Mouse (Mus musculus) hindbrain, embryonic 15.5 days (tissue): ENCODE measurements around the gene Pfn1. TPM values are rescaled to one million over a fixed set of nuclear protein-coding genes. Genes with fewer than 3 reads are reported as not detected.

Source experiments
- ATAC-seq: fragments of 200-750 bp; cut with Nextera tagmentation; 2 replicates; pipeline ENCODE4 v1.8.0; 2017; ENCODE audit warnings: low read depth, moderate number of reproducible peaks, moderate TSS enrichment; ENCODE audit not compliant: low FRiP score
- H3K27ac ChIP-seq: fragments of 300-500 bp; sonication (generic); replicated peaks from 2 replicates; pipeline ENCODE4 v1.5.1; 2015; ENCODE audit warnings: mild to moderate bottlenecking, inconsistent platforms
- H3K27me3 ChIP-seq: fragments of 300-500 bp; sonication (generic); 2 replicates; pipeline ENCODE4 v1.6.1; 2015; ENCODE audit warnings: control low read depth, inconsistent platforms
- H3K36me3 ChIP-seq: fragments of 300-500 bp; sonication (generic); 2 replicates; pipeline ENCODE4 v1.6.1; 2015; ENCODE audit warnings: control low read depth, inconsistent platforms
- H3K4me1 ChIP-seq: fragments of 300-500 bp; sonication (generic); replicated peaks from 2 replicates; pipeline ENCODE4 v1.6.1; 2015; ENCODE audit warnings: control low read depth, inconsistent platforms
- H3K4me2 ChIP-seq: fragments of 300-500 bp; sonication (generic); 2 replicates; pipeline ENCODE4 v1.6.1; 2015; ENCODE audit warnings: moderate library complexity, mild to moderate bottlenecking, inconsistent platforms
- H3K4me3 ChIP-seq: fragments of 300-500 bp; sonication (generic); 2 replicates; pipeline ENCODE4 v1.5.1; 2015; ENCODE audit warnings: mild to moderate bottlenecking, inconsistent platforms
- H3K9ac ChIP-seq: fragments of 300-500 bp; sonication (generic); 2 replicates; pipeline ENCODE4 v1.6.1; 2015; ENCODE audit warnings: inconsistent platforms
- H3K9me3 ChIP-seq: fragments of 300-500 bp; sonication (generic); 2 replicates; pipeline ENCODE4 v1.6.1; 2016; ENCODE audit warnings: control low read depth, inconsistent platforms
- WGBS: fragments of 180-500 bp; shearing (Covaris S2); methylation state at CpG from one replicate; pipeline ENCODE4 v1.1.7; 2015; 5-methylcytosine and 5-hydroxymethylcytosine counted together
- polyA plus RNA-seq: library from polyadenylated mRNA; unstranded; fragments of >200 nt; fragmentation: Nextera tagmentation; extraction: Ambion mirVana; gene quantifications from 2 replicates; pipeline ENCODE4 v1.2.1, GENCODE M21; 2015

The Pfn1 gene
- polyA plus RNA-seq, 1 experiment from 2014 or later: 792 TPM

GRCm38 (mm10) chr11:70621972-70622814, 32.3 kb downstream of the Pfn1 start:
- 44% methylated on average over 7 of the region's 7 CpGs for WGBS

GRCm38 (mm10) chr11:70619101-70619500, 35.3 kb downstream of the Pfn1 start, which contains the start of gene Chrne:
Gene Chrne (minus strand): TSS chr11:70619216.
- no peak within 1 kb of the TSS for H3K27ac ChIP-seq
- ATAC-seq: no peak
- no peaks in the 10 kb centered on the region for H3K27me3 ChIP-seq
- H3K4me1 ChIP-seq: peaks cover 11% of the 10 kb centered on the region; the same call in 1 of the 2 replicates
- H3K9me3 ChIP-seq: no peaks in the 10 kb centered on the region
- H3K9ac ChIP-seq: no peak within 1 kb of the TSS
- H3K4me3 ChIP-seq: no peak within 1 kb of the TSS
- no peaks in the 10 kb centered on the region for H3K36me3 ChIP-seq
- no peak within 1 kb of the TSS for H3K4me2 ChIP-seq
- WGBS: 68% methylated on average over 1 of the region's 1 CpGs

More at GRCm38 (mm10) chr11:70621972-70622814, 32.3 kb downstream of the Pfn1 start:
- H3K4me3 ChIP-seq: no peak overlapping the region
- H3K4me2 ChIP-seq: no peak overlapping the region
- ATAC-seq: no peak
- H3K9ac ChIP-seq: no peak overlapping the region
- H3K4me1 ChIP-seq: no peaks in the 10 kb centered on the region
- H3K36me3 ChIP-seq: no peaks in the 10 kb centered on the region
- no peak overlapping the region for H3K27ac ChIP-seq
- H3K27me3 ChIP-seq: no peaks in the 10 kb centered on the region
- H3K9me3 ChIP-seq: no peaks in the 10 kb centered on the region

GRCm38 (mm10) chr11:70615516-70616093, 38.8 kb downstream of the Pfn1 start, which contains the start of gene 4930544D05Rik:
Gene 4930544D05Rik (plus strand): TSS chr11:70615848.
- H3K36me3 ChIP-seq: peaks cover 24% of the 10 kb centered on the region
- WGBS: 18% methylated on average over 21 of the region's 21 CpGs
- no peaks in the 10 kb centered on the region for H3K9me3 ChIP-seq
- no peaks in the 10 kb centered on the region for H3K27me3 ChIP-seq
- peaks cover 11% of the 10 kb centered on the region; the same call in 1 of the 2 replicates for H3K4me1 ChIP-seq
- H3K9ac ChIP-seq: peak within 1 kb of the TSS; percentile 7; the same call in 1 of the 2 replicates
- ATAC-seq: no peak
- H3K4me3 ChIP-seq: peak within 1 kb of the TSS; percentile 21
- no peak within 1 kb of the TSS for H3K27ac ChIP-seq
- peak within 1 kb of the TSS; percentile 52 for H3K4me2 ChIP-seq

GRCm38 (mm10) chr11:70615074-70615473, 39.4 kb downstream of the Pfn1 start:
- Histone ChIP-seq H3K27ac (no peak overlapping the region), H3K4me2 (peak overlapping the region; percentile 52), H3K36me3 (peaks cover 28% of the 10 kb centered on the region), H3K9me3 (no peaks in the 10 kb centered on the region), H3K4me3 (peak overlapping the region; percentile 21), H3K27me3 (no peaks in the 10 kb centered on the region), H3K4me1 (peaks cover 11% of the 10 kb centered on the region; the same call in 1 of the 2 replicates), H3K9ac (peak overlapping the region; percentile 7; the same call in 1 of the 2 replicates)
- ATAC-seq: no peak
- WGBS: 3% methylated on average over 17 of the region's 17 CpGs

- no peak for ATAC-seq
- H3K27me3 ChIP-seq: no peaks in the 10 kb centered on the region
- 78% methylated on average over 7 of the region's 7 CpGs for WGBS
- no peak overlapping the region for H3K4me2 ChIP-seq
- H3K27ac ChIP-seq: no peak overlapping the region
- no peak overlapping the region for H3K4me3 ChIP-seq
- H3K4me1 ChIP-seq: peaks cover 11% of the 10 kb centered on the region; the same call in 1 of the 2 replicates
- H3K9ac ChIP-seq: no peak overlapping the region
- peaks cover 51% of the 10 kb centered on the region for H3K36me3 ChIP-seq
- no peaks in the 10 kb centered on the region for H3K9me3 ChIP-seq
These were observed 41.9 kb downstream of the Pfn1 start for GRCm38 (mm10) chr11:70612505-70612904.

GRCm38 (mm10) chr11:70610752-70611151, 43.7 kb downstream of the Pfn1 start:
- peaks cover 66% of the 10 kb centered on the region for H3K36me3 ChIP-seq
- no peak overlapping the region for H3K27ac ChIP-seq
- no peak overlapping the region for H3K4me2 ChIP-seq
- no peaks in the 10 kb centered on the region for H3K9me3 ChIP-seq
- H3K27me3 ChIP-seq: no peaks in the 10 kb centered on the region
- no peak overlapping the region for H3K4me3 ChIP-seq
- peaks cover 11% of the 10 kb centered on the region; the same call in 1 of the 2 replicates for H3K4me1 ChIP-seq
- no peak overlapping the region for H3K9ac ChIP-seq
- 87% methylated on average over 4 of the region's 4 CpGs for WGBS
- no peak for ATAC-seq

- ATAC-seq: no peak
- no peak overlapping the region for H3K27ac ChIP-seq
- no peak overlapping the region for H3K4me2 ChIP-seq
- H3K9ac ChIP-seq: no peak overlapping the region
- no peak overlapping the region for H3K4me3 ChIP-seq
- WGBS: 87% methylated on average over 26 of the region's 26 CpGs
- H3K4me1 ChIP-seq: no peaks in the 10 kb centered on the region
- H3K36me3 ChIP-seq: peaks cover 85% of the 10 kb centered on the region
- H3K27me3 ChIP-seq: no peaks in the 10 kb centered on the region
- H3K9me3 ChIP-seq: no peaks in the 10 kb centered on the region
These were observed 45.9 kb downstream of the Pfn1 start for GRCm38 (mm10) chr11:70608381-70609066.

GRCm38 (mm10) chr11:70607611-70608010, 46.8 kb downstream of the Pfn1 start:
- 94% methylated on average over 9 of the region's 9 CpGs for WGBS
- H3K9me3 ChIP-seq: no peaks in the 10 kb centered on the region
- no peak overlapping the region for H3K9ac ChIP-seq
- no peak for ATAC-seq
- H3K27me3 ChIP-seq: no peaks in the 10 kb centered on the region
- H3K4me3 ChIP-seq: no peak overlapping the region
- no peaks in the 10 kb centered on the region for H3K4me1 ChIP-seq
- peaks cover 76% of the 10 kb centered on the region for H3K36me3 ChIP-seq
- no peak overlapping the region for H3K4me2 ChIP-seq
- H3K27ac ChIP-seq: no peak overlapping the region

- 81% methylated on average over 12 of the region's 12 CpGs for WGBS
- Histone ChIP-seq H3K9ac (no peak overlapping the region), H3K36me3 (peaks cover 75% of the 10 kb centered on the region), H3K9me3 (no peaks in the 10 kb centered on the region), H3K4me2 (no peak overlapping the region), H3K27me3 (no peaks in the 10 kb centered on the region), H3K4me3 (no peak overlapping the region), H3K4me1 (no peaks in the 10 kb centered on the region), H3K27ac (no peak overlapping the region)
- ATAC-seq: no peak
These were observed 47.7 kb downstream of the Pfn1 start for GRCm38 (mm10) chr11:70606717-70607116.

- H3K9ac ChIP-seq: no peak overlapping the region
- H3K27ac ChIP-seq: no peak overlapping the region
- 55% methylated on average over 14 of the region's 14 CpGs for whole genome bisulfite sequencing
- no peaks in the 10 kb centered on the region for H3K27me3 ChIP-seq
- no peak overlapping the region for H3K4me2 ChIP-seq
- peaks cover 67% of the 10 kb centered on the region for H3K36me3 ChIP-seq
- no peak for ATAC-seq
- no peak overlapping the region for H3K4me3 ChIP-seq
- no peaks in the 10 kb centered on the region for H3K4me1 ChIP-seq
- H3K9me3 ChIP-seq: no peaks in the 10 kb centered on the region
These were observed 49.3 kb downstream of the Pfn1 start for GRCm38 (mm10) chr11:70605024-70605566.
